Mouse (Mus musculus): ENCODE data around the gene Vmn1r143. TPM values are rescaled to one million over a fixed set of nuclear protein-coding genes. Genes with fewer than 3 reads are reported as not detected.
"Not testable (repeated sequence)": the region's sequence is repeated elsewhere in the genome, so short reads cannot be mapped to it uniquely, and the experiment has no call there.

The Vmn1r143 gene
- polyA plus RNA-seq (2014; fragmentation: Nextera tagmentation; extraction: Ambion mirVana) = not detected in 2 replicates

- no CpG with 5 or more reads among the region's 3 CpGs for WGBS
- H3K9ac ChIP-seq (replicated peaks; ENCODE audit: low read length); H3K36me3 ChIP-seq (replicated peaks; ENCODE audit: control insufficient read depth, insufficient read depth, low read depth, low read length); H3K9me3 ChIP-seq (replicated peaks; ENCODE audit: control insufficient read depth, low read length); H3K4me3 ChIP-seq (ENCODE audit: low read depth, low read length); ATAC-seq (replicated peaks; ENCODE audit: insufficient number of reproducible peaks, low FRiP score, low TSS enrichment, low read depth); H3K27me3 ChIP-seq (ENCODE audit: control insufficient read depth, insufficient read depth, low read length); H3K4me1 ChIP-seq (ENCODE audit: control insufficient read depth, insufficient read depth, low read length); DNase-seq (ENCODE audit: low spot score); H3K4me2 ChIP-seq (ENCODE audit: low read depth, low read length); H3K27ac ChIP-seq (replicated peaks; ENCODE audit: low read depth, low read length): not testable (repeated sequence)
These were observed at the start of gene Vmn1r143 for GRCm38 (mm10) chr7:22189077-22189476. TSS of gene Vmn1r143 (plus strand) at chr7:22189377.

- not testable (repeated sequence) for ATAC-seq (replicated peaks; ENCODE audit: insufficient number of reproducible peaks, low FRiP score, low TSS enrichment, low read depth); DNase-seq (ENCODE audit: low spot score); H3K4me2 ChIP-seq (ENCODE audit: low read depth, low read length); H3K4me1 ChIP-seq (ENCODE audit: control insufficient read depth, insufficient read depth, low read length); H3K27ac ChIP-seq (replicated peaks; ENCODE audit: low read depth, low read length); H3K9me3 ChIP-seq (replicated peaks; ENCODE audit: control insufficient read depth, low read length); H3K9ac ChIP-seq (replicated peaks; ENCODE audit: low read length); H3K4me3 ChIP-seq (ENCODE audit: low read depth, low read length); H3K27me3 ChIP-seq (ENCODE audit: control insufficient read depth, insufficient read depth, low read length); H3K36me3 ChIP-seq (replicated peaks; ENCODE audit: control insufficient read depth, insufficient read depth, low read depth, low read length)
- no CpG with 5 or more reads among the region's 3 CpGs for WGBS
These were observed 25.2 kb upstream of the Vmn1r143 start, which contains the start of gene Vmn1r142 for GRCm38 (mm10) chr7:22163935-22164334. TSS of gene Vmn1r142 (minus strand) at chr7:22164035.

GRCm38 (mm10) chr7:22201164-22201563 is 12.0 kb downstream of the Vmn1r143 start, which contains the start of gene Gm8653:
TSS of gene Gm8653 (minus strand) at chr7:22201264.
- WGBS = no CpG with 5 or more reads among the region's 2 CpGs
- not testable (repeated sequence) for H3K36me3 ChIP-seq (replicated peaks; ENCODE audit: control insufficient read depth, insufficient read depth, low read depth, low read length)

GRCm38 (mm10) chr7:22229384-22229783 is 40.2 kb downstream of the Vmn1r143 start, which contains the start of gene Gm8453:
TSS of gene Gm8453 (minus strand) at chr7:22229484.
- not testable (repeated sequence) for H3K4me3 ChIP-seq (ENCODE audit: low read depth, low read length); H3K36me3 ChIP-seq (replicated peaks; ENCODE audit: control insufficient read depth, insufficient read depth, low read depth, low read length); H3K9me3 ChIP-seq (replicated peaks; ENCODE audit: control insufficient read depth, low read length); H3K27me3 ChIP-seq (ENCODE audit: control insufficient read depth, insufficient read depth, low read length); H3K4me1 ChIP-seq (ENCODE audit: control insufficient read depth, insufficient read depth, low read length); H3K9ac ChIP-seq (replicated peaks; ENCODE audit: low read length); H3K4me2 ChIP-seq (ENCODE audit: low read depth, low read length); DNase-seq (ENCODE audit: low spot score); H3K27ac ChIP-seq (replicated peaks; ENCODE audit: low read depth, low read length); ATAC-seq (replicated peaks; ENCODE audit: insufficient number of reproducible peaks, low FRiP score, low TSS enrichment, low read depth)
- 19% methylated on average over 1 of the region's 2 CpGs for WGBS

More at GRCm38 (mm10) chr7:22201164-22201563, 12.0 kb downstream of the Vmn1r143 start, which contains the start of gene Gm8653:
- H3K4me3 ChIP-seq (ENCODE audit: low read depth, low read length); H3K4me2 ChIP-seq (ENCODE audit: low read depth, low read length); DNase-seq (ENCODE audit: low spot score); H3K4me1 ChIP-seq (ENCODE audit: control insufficient read depth, insufficient read depth, low read length); H3K9ac ChIP-seq (replicated peaks; ENCODE audit: low read length); H3K27me3 ChIP-seq (ENCODE audit: control insufficient read depth, insufficient read depth, low read length); H3K27ac ChIP-seq (replicated peaks; ENCODE audit: low read depth, low read length); H3K9me3 ChIP-seq (replicated peaks; ENCODE audit: control insufficient read depth, low read length); ATAC-seq (replicated peaks; ENCODE audit: insufficient number of reproducible peaks, low FRiP score, low TSS enrichment, low read depth): not testable (repeated sequence)

Other genes starting within 250 kb of the Vmn1r143 start
- not detected in 2 replicates for gene Vmn1r137, start 194.8 kb upstream of the Vmn1r143 start, polyA plus RNA-seq (2014; fragmentation: Nextera tagmentation; extraction: Ambion mirVana)
- not detected in 2 replicates for gene Vmn1r138, start 160.5 kb upstream of the Vmn1r143 start, polyA plus RNA-seq (2014; fragmentation: Nextera tagmentation; extraction: Ambion mirVana)
- gene Gm6176, start 133.1 kb upstream of the Vmn1r143 start, polyA plus RNA-seq (2014; fragmentation: Nextera tagmentation; extraction: Ambion mirVana) = not detected in 2 replicates
- gene Vmn1r139, start 120.3 kb upstream of the Vmn1r143 start, polyA plus RNA-seq (2014; fragmentation: Nextera tagmentation; extraction: Ambion mirVana) = not detected in 2 replicates
- not detected in 2 replicates for gene Gm16451, start 71.1 kb upstream of the Vmn1r143 start, polyA plus RNA-seq (2014; fragmentation: Nextera tagmentation; extraction: Ambion mirVana)
- not detected in 2 replicates for gene Gm10666, start 54.6 kb upstream of the Vmn1r143 start, polyA plus RNA-seq (2014; fragmentation: Nextera tagmentation; extraction: Ambion mirVana)
- not detected in 2 replicates for gene Vmn1r142, start 25.3 kb upstream of the Vmn1r143 start, polyA plus RNA-seq (2014; fragmentation: Nextera tagmentation; extraction: Ambion mirVana)
- gene Gm8653, start 11.9 kb downstream of the Vmn1r143 start, polyA plus RNA-seq (2014; fragmentation: Nextera tagmentation; extraction: Ambion mirVana) = not detected in 2 replicates
- gene Gm8453, start 40.1 kb downstream of the Vmn1r143 start, polyA plus RNA-seq (2014; fragmentation: Nextera tagmentation; extraction: Ambion mirVana) = not detected in 2 replicates
- not detected in 2 replicates for gene Gm4187, start 140.3 kb downstream of the Vmn1r143 start, polyA plus RNA-seq (2014; fragmentation: Nextera tagmentation; extraction: Ambion mirVana)
- not detected in 2 replicates for gene Gm8660, start 181.7 kb downstream of the Vmn1r143 start, polyA plus RNA-seq (2014; fragmentation: Nextera tagmentation; extraction: Ambion mirVana)
- gene Vmn1r148, start 224.2 kb downstream of the Vmn1r143 start, polyA plus RNA-seq (2014; fragmentation: Nextera tagmentation; extraction: Ambion mirVana) = not detected in 2 replicates
- gene Vmn1r149, start 248.9 kb downstream of the Vmn1r143 start, polyA plus RNA-seq (2014; fragmentation: Nextera tagmentation; extraction: Ambion mirVana) = not detected in 2 replicates